Mouse (Mus musculus) neural tube, embryonic 13.5 days (tissue): ENCODE measurements around the gene Anks1. TPM values are rescaled to one million over a fixed set of nuclear protein-coding genes. Genes with fewer than 3 reads are reported as not detected.

Experiments used
- ATAC-seq: fragments of 200-750 bp; cut with Nextera tagmentation; 2 replicates; pipeline ENCODE4 v1.8.0; 2017; ENCODE audit warnings: low read depth, mild to moderate bottlenecking, moderate TSS enrichment, moderate library complexity
- H3K27ac ChIP-seq: fragments of 300-500 bp; sonication (generic); replicated peaks from 2 replicates; pipeline ENCODE4 v1.5.1; 2015; ENCODE audit warnings: moderate library complexity, mild to moderate bottlenecking, inconsistent platforms
- H3K27me3 ChIP-seq: fragments of 300-500 bp; sonication (generic); 2 replicates; pipeline ENCODE4 v1.6.1; 2015; ENCODE audit warnings: mild to moderate bottlenecking, inconsistent platforms
- H3K36me3 ChIP-seq: fragments of 300-500 bp; sonication (generic); 2 replicates; pipeline ENCODE4 v1.6.1; 2015; ENCODE audit warnings: mild to moderate bottlenecking, inconsistent platforms
- H3K4me1 ChIP-seq: fragments of 300-500 bp; sonication (generic); replicated peaks from 2 replicates; pipeline ENCODE4 v1.6.1; 2015; ENCODE audit warnings: inconsistent platforms
- H3K4me2 ChIP-seq: fragments of 300-500 bp; sonication (generic); 2 replicates; pipeline ENCODE4 v1.6.1; 2015; ENCODE audit warnings: inconsistent platforms, mild to moderate bottlenecking, moderate library complexity
- H3K4me3 ChIP-seq: fragments of 300-500 bp; sonication (generic); 2 replicates; pipeline ENCODE4 v1.5.1; 2015; ENCODE audit warnings: mild to moderate bottlenecking, inconsistent platforms
- H3K9ac ChIP-seq: fragments of 300-500 bp; sonication (generic); 2 replicates; pipeline ENCODE4 v1.6.1; 2015; ENCODE audit warnings: moderate library complexity, mild to moderate bottlenecking, inconsistent platforms
- H3K9me3 ChIP-seq: fragments of 300-500 bp; sonication (generic); 2 replicates; pipeline ENCODE4 v1.6.1; 2016; ENCODE audit warnings: inconsistent platforms
- WGBS: fragments of 180-500 bp; shearing (Covaris S2); methylation state at CpG from one replicate; pipeline ENCODE4 v1.1.7; 2015; 5-methylcytosine and 5-hydroxymethylcytosine counted together
- polyA plus RNA-seq: library from polyadenylated mRNA; unstranded; fragments of >200 nt; fragmentation: Nextera tagmentation; extraction: Ambion mirVana; gene quantifications from 2 replicates; pipeline ENCODE4 v1.2.1, GENCODE M21; 2015

The Anks1 gene
- polyA plus RNA-seq, 1 experiment from 2014 or later, result 61.9 TPM

DNA sequence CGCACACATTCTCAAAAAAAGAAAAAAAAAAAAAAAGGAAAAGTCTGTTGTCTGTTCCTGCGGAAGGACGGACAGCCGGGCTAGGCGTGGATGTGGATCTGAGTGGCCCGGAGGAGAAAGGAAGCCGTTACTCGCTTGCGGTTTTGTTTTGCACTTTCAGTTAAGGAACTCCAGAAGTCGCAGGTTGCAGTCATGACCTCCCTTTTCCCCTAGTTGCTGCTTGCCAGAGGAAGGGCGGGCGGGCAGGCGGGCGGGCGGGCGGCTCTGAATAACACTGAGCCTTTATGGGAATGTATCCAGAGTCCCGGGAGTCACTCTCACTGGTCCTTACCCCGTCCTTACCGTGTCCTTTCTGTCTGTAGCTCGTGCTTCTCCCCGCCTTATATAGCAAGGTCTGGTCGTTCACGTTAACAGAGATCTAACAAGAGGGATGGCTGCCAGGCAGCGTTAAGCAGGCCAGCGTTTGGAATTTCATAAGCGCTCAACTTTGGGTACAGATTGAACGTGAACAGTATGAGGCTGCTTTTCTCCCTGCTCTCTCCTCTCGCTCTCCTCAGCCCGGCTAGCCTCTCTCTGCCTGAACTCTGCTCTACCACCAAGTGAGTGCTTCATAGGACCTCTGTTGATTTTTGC lies 98.2 kb downstream of the Anks1 start:
- Histone ChIP-seq H3K9me3 (no peaks in the 10 kb centered on the region), H3K9ac (peak overlapping the region; percentile 64), H3K36me3 (peaks cover 12% of the 10 kb centered on the region; the same call in 1 of the 2 replicates), H3K4me3 (peak overlapping the region; percentile 19; the same call in 1 of the 2 replicates), H3K27me3 (no peaks in the 10 kb centered on the region), H3K27ac (peak overlapping the region; percentile 78), H3K4me2 (peak overlapping the region; percentile 33), H3K4me1 (peaks cover 61% of the 10 kb centered on the region)
- 14% methylated on average over 29 of the region's 29 CpGs for WGBS
- 0 out of 2 replicates have a peak, but pooled peaks have one; percentile 8 for ATAC-seq

DNA sequence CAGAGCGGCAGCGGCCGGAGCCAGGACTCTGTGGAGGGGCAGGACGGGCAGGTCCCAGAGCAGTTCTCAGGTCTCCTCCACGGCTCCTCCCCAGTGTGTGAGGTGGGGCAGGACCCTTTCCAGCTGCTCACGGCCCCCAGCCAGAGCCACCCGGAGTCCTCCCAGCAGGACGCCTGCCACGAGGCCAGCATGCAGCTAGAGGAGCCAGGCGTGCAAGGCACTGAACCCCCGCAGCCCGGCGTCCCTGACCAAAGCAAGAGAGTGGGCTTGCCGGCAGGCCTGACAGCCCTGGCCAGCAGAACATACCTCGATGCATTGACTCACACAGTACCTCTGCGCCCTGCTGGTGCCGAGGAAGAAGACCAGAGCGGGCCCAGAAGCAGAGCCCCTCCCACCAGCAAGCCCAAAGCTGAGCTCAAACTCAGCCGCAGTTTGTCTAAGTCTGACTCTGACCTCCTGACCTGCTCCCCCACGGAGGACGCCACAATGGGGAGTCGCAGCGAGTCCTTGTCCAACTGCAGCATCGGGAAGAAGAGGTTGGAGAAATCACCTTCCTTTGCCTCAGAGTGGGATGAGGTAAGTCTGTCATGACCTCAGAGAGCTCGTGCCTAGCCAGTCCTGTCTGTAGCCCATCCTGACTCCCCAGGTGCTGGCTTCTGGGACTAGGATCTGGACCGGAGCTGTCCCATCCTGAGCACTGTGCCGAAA lies 98.9 kb downstream of the Anks1 start:
- Histone ChIP-seq H3K4me2 (peak overlapping the region; percentile 33), H3K9ac (peak overlapping the region; percentile 64), H3K27me3 (no peaks in the 10 kb centered on the region), H3K36me3 (peaks cover 11% of the 10 kb centered on the region; the same call in 1 of the 2 replicates), H3K9me3 (no peaks in the 10 kb centered on the region), H3K4me3 (peak overlapping the region; percentile 19), H3K27ac (peak overlapping the region; percentile 78), H3K4me1 (peaks cover 65% of the 10 kb centered on the region)
- 0 out of 2 replicates have a peak, but pooled peaks have one; percentile 33 for ATAC-seq
- WGBS, result 23% methylated on average over 27 of the region's 27 CpGs

DNA sequence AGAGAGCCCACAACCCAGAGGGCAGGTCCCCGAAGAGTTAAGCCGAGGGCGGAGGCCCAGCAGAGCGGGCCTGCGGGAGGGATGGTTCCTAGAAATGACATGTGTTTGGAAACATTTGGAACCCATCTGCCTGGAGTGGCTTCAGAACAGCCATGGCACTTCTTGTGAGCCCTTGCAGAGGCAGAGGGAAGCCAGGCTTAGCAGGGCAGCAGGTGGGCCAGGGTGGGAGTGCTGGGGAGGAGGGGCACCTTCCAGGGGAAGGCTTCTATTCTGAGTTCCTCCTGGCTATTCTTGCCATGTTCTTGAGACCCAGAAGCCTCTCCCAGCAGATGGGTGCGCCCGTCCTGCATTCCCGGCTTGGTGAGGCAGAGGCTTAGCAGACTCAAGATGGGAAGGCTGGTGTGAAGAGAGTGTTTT lies 99.5 kb downstream of the Anks1 start:
- peaks cover 8% of the 10 kb centered on the region; the same call in 1 of the 2 replicates for H3K36me3 ChIP-seq
- peaks cover 70% of the 10 kb centered on the region for H3K4me1 ChIP-seq
- 66% methylated on average over 8 of the region's 8 CpGs for WGBS
- no peaks in the 10 kb centered on the region for H3K27me3 ChIP-seq
- peak overlapping the region; percentile 78; the same call in 1 of the 2 replicates for H3K27ac ChIP-seq
- no peaks in the 10 kb centered on the region for H3K9me3 ChIP-seq
- no peak for ATAC-seq
- H3K4me2 ChIP-seq, result peak overlapping the region; percentile 33
- H3K9ac ChIP-seq, result peak overlapping the region; percentile 64
- peak overlapping the region; percentile 7; the same call in 1 of the 2 replicates for H3K4me3 ChIP-seq

DNA sequence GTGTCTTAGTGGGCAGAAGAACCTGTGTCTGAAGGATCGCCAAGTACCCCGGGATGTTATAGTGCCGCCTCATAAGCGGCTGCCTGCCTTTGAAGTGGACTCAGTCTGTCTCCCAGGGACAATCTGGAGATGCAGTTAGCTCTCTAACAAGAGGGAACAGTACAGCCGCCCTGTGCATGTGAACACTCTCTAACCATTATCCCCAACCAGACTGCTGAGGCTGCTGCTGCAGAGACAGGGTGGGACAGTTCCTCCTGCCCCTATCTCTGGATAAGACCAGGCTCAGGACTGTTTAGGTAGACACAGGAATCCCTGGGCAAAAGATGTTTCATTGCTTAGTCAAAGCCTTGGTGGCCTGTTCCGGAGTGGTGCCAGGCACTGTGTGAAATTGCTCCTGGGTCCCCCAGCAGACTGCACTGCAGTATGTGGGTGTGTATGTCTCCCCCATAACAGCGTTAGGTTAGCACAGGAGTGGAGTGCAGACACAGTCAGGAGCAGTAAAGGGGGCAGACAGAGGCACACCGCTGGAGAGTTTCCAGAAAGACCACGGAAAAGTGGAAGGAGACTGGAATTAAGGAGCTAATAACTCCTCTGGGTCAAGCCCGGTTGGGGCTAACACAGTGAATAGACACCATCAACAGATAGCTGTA lies 100.1 kb downstream of the Anks1 start:
- Histone ChIP-seq H3K9ac (peak overlapping the region; percentile 64; the same call in 1 of the 2 replicates), H3K27me3 (no peaks in the 10 kb centered on the region), H3K9me3 (no peaks in the 10 kb centered on the region), H3K4me2 (peak overlapping the region; percentile 33), H3K4me1 (peaks cover 77% of the 10 kb centered on the region), H3K27ac (no peak overlapping the region), H3K36me3 (peaks cover 8% of the 10 kb centered on the region; the same call in 1 of the 2 replicates), H3K4me3 (peak overlapping the region; percentile 7; the same call in 1 of the 2 replicates)
- 69% methylated on average over 10 of the region's 10 CpGs for WGBS
- ATAC-seq, result no peak

DNA sequence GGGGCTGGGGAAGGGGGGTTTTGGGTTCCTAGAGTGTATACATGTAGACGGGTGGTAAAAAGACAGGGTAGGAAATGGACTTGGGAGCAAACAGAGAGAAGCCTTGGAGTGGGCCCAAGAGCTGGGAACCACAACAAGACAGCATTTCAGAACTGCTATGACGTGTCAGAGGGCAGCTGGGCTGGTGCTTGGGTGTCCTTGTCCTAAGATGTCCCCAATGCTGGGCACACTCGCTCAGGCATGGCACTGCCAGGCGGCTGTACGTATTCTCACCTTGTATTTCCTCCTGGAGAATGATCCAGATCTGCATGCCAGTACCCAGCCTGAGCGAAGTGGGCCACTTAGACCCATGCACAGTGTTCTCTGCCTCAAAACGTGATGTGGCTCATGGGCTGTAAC lies 100.6 kb downstream of the Anks1 start:
- H3K9ac ChIP-seq, result no peak overlapping the region
- H3K36me3 ChIP-seq, result peaks cover 8% of the 10 kb centered on the region; the same call in 1 of the 2 replicates
- H3K4me2 ChIP-seq, result peak overlapping the region; percentile 33; the same call in 1 of the 2 replicates
- ATAC-seq, result no peak
- no peaks in the 10 kb centered on the region for H3K27me3 ChIP-seq
- WGBS, result 95% methylated on average over 7 of the region's 7 CpGs
- peaks cover 81% of the 10 kb centered on the region for H3K4me1 ChIP-seq
- H3K27ac ChIP-seq, result no peak overlapping the region
- H3K4me3 ChIP-seq, result no peak overlapping the region
- no peaks in the 10 kb centered on the region for H3K9me3 ChIP-seq

DNA sequence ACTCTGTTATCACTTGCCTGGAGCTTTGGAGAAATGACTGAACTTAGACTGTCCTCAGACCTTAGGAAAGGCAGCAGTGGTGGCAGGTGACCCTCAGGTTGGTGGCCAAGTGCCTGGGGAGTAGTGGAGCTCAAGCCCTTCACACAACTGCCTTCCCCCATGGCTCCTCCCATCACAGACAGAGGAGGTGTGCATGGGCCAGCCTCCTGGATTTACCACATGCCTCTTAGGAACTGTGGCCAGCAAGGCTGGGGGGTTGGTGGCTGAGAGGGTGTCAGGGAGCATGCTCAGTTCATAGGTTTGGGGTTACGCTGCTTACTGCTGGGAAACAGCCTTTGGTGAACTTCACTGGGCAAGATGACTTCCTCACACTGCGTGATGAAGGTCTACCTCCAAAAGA lies 101.8 kb downstream of the Anks1 start:
- Histone ChIP-seq H3K4me1 (peaks cover 81% of the 10 kb centered on the region), H3K27ac (no peak overlapping the region), H3K4me3 (no peak overlapping the region), H3K27me3 (no peaks in the 10 kb centered on the region), H3K4me2 (no peak overlapping the region), H3K36me3 (peaks cover 8% of the 10 kb centered on the region; the same call in 1 of the 2 replicates), H3K9me3 (no peaks in the 10 kb centered on the region), H3K9ac (no peak overlapping the region)
- no peak for ATAC-seq
- WGBS, result 98% methylated on average over 2 of the region's 2 CpGs

DNA sequence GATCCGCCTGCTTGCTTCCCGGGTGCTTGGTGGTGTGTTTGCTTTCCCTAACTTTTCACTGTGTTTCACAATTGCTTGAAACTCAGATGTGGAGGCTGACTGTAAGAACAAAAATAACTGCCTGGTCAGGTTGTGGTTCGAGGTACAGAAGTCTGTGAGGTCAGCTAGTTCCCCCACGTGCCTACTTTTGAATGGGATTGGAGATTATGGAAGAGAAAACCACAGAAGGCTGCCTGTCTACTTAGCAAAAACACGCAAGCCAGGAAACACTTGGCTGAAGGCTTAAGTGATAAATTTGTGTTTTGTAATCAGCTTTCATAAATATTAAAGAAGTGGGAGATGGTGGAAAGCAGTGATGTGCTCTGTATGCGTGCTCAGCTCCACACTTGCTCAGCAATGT lies 103.7 kb downstream of the Anks1 start:
- Histone ChIP-seq H3K9ac (peak overlapping the region; percentile 61), H3K36me3 (peaks cover 8% of the 10 kb centered on the region; the same call in 1 of the 2 replicates), H3K27ac (peak overlapping the region; percentile 66), H3K4me3 (no peak overlapping the region), H3K4me1 (peaks cover 77% of the 10 kb centered on the region), H3K4me2 (peak overlapping the region; percentile 35), H3K27me3 (no peaks in the 10 kb centered on the region), H3K9me3 (no peaks in the 10 kb centered on the region)
- WGBS, result 66% methylated on average over 6 of the region's 6 CpGs
- ATAC-seq, result no peak

DNA sequence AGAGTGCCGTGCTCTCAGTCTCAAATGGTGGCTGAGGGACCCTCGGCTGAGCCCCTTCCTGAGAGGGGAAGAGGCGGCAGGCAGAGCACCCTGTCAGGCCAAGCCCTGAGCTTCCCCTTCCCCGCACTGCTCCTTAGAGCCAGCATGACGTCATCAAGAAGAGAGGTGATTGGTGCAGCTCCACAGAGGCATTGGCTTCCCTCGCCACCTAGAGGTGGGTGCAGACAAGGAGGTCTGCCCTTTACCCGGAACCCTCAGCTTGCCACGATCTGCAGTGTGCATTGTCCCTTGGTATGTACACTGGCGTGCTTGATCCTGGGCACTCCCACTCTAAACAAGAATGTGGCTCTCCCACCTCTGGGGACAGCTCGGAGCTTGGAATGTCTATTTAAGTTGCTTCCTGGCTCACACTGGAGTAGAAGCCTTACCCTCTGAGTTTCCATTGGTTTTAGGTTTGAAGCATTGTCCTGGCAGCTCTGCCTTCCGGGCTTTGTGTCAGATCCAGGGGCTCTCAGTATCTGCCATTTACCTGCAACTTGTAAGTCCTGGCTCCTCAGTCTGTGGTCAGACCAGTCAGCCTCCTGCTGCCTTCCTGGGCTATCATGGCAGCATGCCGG lies 104.3 kb downstream of the Anks1 start:
- H3K4me3 ChIP-seq, result no peak overlapping the region
- WGBS, result 16% methylated on average over 12 of the region's 12 CpGs
- peak overlapping the region; percentile 61 for H3K9ac ChIP-seq
- H3K36me3 ChIP-seq, result peaks cover 4% of the 10 kb centered on the region; the same call in 1 of the 2 replicates
- no peaks in the 10 kb centered on the region for H3K9me3 ChIP-seq
- H3K27me3 ChIP-seq, result no peaks in the 10 kb centered on the region
- H3K4me2 ChIP-seq, result peak overlapping the region; percentile 35
- peak; percentile 82 for ATAC-seq
- H3K4me1 ChIP-seq, result peaks cover 77% of the 10 kb centered on the region
- peak overlapping the region; percentile 66 for H3K27ac ChIP-seq

DNA sequence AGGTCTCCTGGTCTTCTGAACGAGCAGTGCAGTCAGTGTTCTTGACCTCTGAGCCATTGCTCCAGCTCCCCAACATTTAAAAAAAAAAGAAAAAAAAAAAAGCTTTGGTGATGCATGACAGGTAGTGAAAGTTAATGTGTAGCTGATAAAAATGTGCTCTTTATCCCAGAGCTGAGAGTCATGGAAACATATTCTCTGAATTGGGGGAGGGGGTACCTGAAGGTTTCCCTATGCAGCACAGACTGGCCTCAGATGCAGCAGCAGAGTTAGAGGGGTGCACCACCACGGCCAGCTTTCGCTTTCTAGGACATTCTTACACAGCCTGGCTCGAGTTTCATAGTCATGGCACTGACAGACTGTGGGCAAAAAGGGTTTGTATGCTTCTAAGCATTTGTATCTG lies 105.3 kb downstream of the Anks1 start:
- no peak overlapping the region for H3K4me2 ChIP-seq
- H3K4me1 ChIP-seq, result peaks cover 78% of the 10 kb centered on the region
- H3K9ac ChIP-seq, result no peak overlapping the region
- H3K27ac ChIP-seq, result peak overlapping the region; percentile 66
- no peaks in the 10 kb centered on the region for H3K9me3 ChIP-seq
- H3K27me3 ChIP-seq, result no peaks in the 10 kb centered on the region
- H3K36me3 ChIP-seq, result no peaks in the 10 kb centered on the region
- H3K4me3 ChIP-seq, result no peak overlapping the region
- 69% methylated on average over 4 of the region's 4 CpGs for WGBS
- no peak for ATAC-seq

DNA sequence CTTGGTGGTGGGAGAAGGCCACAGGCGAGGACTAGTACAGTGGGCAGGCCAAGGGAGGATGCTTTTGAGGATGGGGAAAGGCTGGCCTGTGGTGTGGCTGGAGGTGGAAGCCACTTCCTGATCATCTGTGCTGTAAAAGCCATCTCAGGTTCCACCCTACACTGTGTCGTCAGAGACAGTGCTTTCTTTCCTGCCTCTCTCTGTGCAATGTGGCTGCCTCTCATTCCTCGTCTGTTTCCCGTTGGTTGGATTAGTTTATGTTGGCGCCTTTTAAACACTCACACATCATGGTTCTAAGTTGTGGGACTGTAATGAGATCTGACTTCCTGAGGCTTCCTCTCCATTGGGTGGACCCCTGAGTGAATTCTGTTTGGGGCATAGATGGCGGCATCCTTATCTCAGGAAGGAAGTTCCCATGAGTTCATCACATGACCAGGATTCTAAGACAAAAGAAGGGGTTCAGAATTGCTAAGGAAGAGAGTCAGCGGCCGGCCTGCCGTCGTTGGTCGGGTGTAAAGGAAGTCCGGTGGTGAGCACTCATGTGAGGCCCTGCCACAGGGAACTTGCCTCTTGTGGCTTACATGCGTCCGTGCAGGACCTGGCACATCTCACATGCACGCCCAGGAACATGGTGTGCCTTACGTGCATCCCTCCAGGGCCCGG lies 106.1 kb downstream of the Anks1 start:
- Histone ChIP-seq H3K27me3 (no peaks in the 10 kb centered on the region), H3K4me1 (peaks cover 81% of the 10 kb centered on the region), H3K9ac (no peak overlapping the region), H3K27ac (peak overlapping the region; percentile 66), H3K36me3 (no peaks in the 10 kb centered on the region), H3K9me3 (no peaks in the 10 kb centered on the region), H3K4me2 (no peak overlapping the region), H3K4me3 (no peak overlapping the region)
- 73% methylated on average over 17 of the region's 17 CpGs for WGBS
- ATAC-seq, result no peak

DNA sequence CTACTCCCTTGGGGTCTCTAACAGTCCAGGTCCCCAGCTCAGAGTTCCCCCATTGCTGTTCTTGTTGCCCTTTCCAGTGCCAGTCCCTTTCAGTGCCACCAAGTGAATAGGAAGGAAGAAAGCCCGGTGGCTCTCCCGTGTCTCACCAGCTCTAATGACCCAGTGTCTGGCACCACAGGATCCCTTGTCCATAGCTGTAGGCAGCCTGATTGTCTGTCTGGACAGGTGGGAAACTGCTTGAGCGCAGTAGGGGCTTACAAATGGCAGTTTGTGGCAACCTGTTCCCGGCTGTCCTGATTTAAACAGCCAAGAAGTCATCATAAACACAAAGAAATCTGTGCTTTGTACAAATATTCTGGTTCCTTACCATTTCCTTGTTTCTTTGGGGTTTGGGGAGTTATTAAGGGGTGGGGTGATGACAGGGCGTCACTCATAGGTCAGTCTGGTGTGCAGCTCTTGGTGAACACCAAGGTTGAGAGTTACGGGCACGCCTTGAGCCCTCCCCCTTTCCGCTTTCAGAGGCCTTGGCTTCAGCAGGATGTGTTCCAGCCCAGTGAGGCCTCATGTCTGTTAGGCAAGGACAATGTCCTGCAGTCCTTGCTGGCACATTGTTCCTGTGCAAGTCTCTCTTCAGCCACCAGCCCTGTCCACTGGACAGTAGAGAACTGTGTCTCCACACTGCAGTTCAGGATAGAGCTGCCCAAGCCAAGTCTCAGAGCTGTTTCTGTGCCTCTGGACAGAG lies 107.1 kb downstream of the Anks1 start:
- H3K36me3 ChIP-seq, result no peaks in the 10 kb centered on the region
- peaks cover 77% of the 10 kb centered on the region for H3K4me1 ChIP-seq
- H3K9me3 ChIP-seq, result no peaks in the 10 kb centered on the region
- no peaks in the 10 kb centered on the region for H3K27me3 ChIP-seq
- peak overlapping the region; percentile 66 for H3K27ac ChIP-seq
- 80% methylated on average over 8 of the region's 8 CpGs for WGBS
- H3K4me3 ChIP-seq, result no peak overlapping the region
- H3K4me2 ChIP-seq, result no peak overlapping the region
- H3K9ac ChIP-seq, result no peak overlapping the region
- ATAC-seq, result no peak
